Mouse (Mus musculus) urinary bladder, postnatal 14 days (tissue): ENCODE measurements around the gene Usp28.
"Not testable (repeated sequence)": the region's sequence is repeated elsewhere in the genome, so short reads cannot be mapped to it uniquely, and the experiment has no call there.

Experiments used
- DNase-seq: peaks from one replicate; pipeline ENCODE4 v3.0.0; 2021; ENCODE audit warnings: low spot score

Usp28 gene

GRCm38 (mm10) chr9:48984845-48985707, at the start of gene Usp28:
Gene Usp28 (plus strand): TSS chr9:48985375.
- peak; percentile 100 for DNase-seq

DNA sequence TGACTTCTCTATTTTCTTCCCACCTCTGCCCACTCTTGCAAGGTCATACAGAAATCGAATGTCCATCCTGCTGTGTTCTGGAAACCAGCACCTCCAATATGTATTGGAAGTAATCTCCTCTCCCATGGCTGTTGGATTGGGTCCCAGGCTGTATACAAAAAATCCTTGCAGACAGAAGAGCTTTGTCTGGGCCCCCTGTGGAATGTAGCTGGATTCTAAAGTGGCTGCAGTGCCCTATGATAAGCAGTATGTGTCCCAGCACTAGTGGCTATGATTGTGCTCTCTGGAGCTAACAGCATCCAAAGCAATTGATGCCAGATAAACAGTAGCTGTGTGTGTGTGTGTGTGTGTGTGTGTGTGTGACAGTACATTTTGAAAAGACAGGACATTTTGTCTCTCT, 42.8 kb upstream of the Usp28 start:
- DNase-seq: no peak

- no peak for DNase-seq
These were observed 37.6 kb upstream of the Usp28 start for GRCm38 (mm10) chr9:48947565-48947964.

DNA sequence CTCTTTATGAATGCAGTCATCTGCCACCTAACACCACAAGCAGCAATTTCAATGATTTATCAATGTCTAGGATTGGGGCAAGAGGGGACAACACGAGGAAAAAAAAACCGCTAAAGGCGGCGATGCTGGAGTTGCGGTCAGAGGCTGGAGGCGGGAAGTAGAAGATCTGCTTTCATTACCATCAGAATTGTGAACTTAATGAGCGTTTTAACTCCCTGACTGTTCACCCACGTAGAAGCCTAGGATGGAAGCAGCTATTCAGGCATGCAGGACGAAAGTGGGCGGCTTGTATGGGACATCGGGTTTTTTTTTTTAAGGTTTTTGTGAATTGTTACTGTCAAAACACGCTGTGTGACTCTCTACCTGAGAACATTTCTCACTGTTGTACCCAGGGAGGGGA, 23.9 kb upstream of the Usp28 start:
- no peak for DNase-seq

- no peak for DNase-seq
These were observed 23.0 kb upstream of the Usp28 start for GRCm38 (mm10) chr9:48962131-48962530.

- no peak for DNase-seq
These were observed 20.6 kb upstream of the Usp28 start, which contains the start of gene Htr3b for GRCm38 (mm10) chr9:48964587-48965040. Gene Htr3b (minus strand): TSS chr9:48964990.

DNA sequence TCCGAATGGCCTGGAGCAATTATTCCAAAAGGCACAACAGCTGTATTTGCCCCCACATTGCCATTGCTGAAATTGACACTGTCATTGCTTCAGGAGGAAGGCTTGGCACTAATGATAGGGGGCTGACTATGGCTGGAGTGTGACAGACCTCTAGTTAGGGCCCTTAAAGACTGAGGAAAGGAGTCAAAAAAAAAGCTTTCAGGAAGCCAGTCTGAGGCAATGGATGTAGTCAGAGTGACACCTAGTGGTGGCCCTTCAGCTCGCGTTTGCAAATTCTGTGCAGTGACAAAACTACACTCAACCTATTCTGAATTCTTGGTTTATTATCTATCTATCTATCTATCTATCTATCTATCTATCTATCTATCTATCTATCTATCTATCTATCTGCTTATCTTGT, 12.7 kb upstream of the Usp28 start:
- DNase-seq: peak; percentile 44

DNA sequence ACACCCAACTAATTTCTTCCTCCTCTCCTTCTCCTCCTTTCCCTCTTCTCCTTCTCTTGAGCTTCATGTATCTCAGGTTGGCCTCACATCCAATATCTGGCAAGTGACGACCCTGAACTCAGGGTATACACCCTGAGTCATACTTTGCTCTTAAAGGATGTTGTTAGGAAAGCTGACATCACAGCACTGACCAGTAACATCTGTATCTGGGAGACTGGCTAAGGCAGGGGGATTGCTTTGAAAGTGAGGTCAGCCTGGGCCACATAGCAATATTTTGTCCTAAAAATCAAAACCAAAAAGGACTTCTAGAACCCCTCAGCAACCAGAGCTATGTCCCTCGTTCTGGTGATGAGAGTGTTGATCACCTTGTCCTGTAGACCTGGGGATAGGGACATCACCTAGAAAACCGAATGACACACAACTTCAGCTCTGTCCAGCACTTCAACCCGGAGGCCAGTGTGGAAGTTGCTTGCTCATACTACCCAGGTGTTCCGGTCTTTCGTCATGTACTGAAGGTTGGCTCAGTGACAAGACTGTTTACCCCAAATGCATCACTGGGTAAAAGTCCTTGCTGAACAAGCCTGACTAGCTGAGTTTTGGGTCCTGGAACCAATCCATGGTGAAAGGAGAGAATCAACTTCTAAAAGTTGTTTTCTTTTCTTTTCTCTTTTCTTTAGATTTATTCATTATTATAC, 8.4 kb upstream of the Usp28 start:
- DNase-seq: peak; percentile 8

GRCm38 (mm10) chr9:48980371-48980770, 4.8 kb upstream of the Usp28 start:
- no peak for DNase-seq

DNA sequence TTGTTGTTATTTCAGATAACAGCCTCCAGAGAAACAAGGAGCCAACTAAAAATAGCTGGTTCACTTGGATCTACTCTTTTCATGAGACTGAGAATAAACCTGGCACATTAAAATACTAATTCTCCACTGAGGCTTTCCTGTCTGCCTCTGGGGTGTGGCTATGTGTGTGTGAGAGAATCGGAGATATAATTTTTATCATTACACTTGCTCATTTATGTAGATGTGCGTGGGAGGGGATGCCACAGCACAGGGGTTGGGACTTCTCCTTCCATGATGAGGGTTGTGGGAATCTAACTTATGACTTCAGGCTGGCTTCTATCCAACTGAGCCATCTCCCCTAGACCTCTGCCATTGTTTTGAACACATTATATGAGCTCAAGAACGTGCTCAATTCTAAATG, 4.4 kb upstream of the Usp28 start:
- no peak for DNase-seq

GRCm38 (mm10) chr9:48981827-48982226, 3.3 kb upstream of the Usp28 start:
- DNase-seq: no peak

DNA sequence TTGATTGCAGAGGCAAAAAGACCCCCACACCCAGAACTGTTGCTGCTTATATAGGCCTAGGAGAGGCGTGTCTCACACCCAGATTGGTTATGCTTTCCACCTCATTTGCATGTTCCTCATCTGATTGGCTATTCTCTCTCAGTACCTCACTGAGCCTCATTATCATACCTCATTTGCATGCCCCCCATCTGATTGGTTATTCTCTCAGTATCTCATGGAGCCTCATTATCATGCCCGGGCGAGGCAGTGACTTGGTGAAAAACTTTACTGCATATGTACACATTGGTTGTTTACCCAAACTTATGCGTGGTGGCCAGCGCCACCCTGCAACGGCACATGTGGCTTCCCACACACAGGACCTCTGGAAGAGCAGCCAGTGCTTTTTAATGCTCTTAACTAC, 1.4 kb upstream of the Usp28 start:
- DNase-seq: not testable (repeated sequence)

DNA sequence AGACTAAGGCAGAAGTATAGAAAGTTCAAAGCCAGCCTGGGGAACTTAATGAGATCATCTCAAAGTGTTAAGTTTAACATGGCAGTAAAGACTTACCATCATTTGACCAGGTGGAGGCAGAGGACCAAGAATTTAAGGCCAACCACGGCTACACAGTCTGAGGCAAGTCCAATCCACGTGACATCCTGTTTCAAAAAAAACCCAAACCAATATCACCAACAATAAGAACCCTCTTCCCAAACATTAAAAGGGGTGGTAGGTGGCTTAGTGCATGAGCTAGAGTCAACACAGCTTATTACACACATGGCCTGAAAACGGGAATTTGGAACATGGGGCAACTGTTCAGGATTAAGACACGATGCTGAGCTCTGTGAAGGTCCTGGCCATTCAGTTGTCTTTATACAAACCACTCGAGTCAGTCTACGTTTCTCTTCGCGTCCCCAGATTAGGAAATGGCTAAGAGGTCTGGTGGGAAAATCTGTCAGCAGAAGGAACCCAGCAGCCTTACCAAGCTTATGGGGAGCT, 793 bp upstream of the Usp28 start:
- DNase-seq: no peak

DNA sequence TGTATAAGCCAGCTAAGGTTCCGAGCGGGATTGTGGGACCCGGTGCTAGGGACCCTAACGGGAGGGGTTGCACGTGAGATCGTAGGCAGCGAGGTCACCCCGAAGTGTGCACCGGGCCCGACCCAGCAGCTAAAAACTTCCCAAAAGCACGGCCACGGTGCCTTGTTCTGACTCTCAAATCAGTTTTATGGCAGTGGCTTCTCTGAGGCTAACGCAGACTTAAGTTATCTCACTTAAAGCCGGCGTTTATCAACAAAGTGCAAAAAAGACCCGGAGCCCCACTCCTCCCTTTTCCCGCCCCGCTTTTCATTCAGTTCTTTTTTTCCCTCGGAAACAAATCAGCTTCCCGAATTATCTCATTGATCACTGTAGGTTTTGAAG, 523 bp downstream of the Usp28 start:
- no peak for DNase-seq

DNA sequence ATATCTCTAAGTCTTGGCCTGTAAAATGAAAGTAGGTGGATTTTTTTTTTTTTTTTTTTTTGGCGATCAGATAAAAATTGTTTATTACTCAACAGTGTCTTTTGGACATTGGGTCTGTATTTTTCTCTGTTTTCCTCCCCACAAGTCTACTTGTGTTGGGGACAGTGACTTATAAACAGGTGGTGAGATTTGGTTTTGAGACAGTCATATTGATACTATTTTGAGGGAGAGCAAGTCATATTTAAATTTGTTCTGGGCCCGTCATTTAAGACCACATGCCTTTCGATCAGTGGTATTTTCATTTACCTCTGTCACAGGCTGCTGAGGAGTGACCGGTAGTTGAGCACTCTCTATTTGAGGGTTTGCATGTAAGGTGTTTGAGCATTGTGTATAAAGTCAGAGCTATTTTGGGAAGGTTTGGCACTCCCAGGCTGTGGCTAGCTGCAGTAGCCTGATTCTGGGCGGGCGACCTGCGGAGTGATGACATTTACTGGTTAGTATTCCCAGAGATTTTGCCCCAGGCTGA, 1.5 kb downstream of the Usp28 start:
- no peak for DNase-seq

DNA sequence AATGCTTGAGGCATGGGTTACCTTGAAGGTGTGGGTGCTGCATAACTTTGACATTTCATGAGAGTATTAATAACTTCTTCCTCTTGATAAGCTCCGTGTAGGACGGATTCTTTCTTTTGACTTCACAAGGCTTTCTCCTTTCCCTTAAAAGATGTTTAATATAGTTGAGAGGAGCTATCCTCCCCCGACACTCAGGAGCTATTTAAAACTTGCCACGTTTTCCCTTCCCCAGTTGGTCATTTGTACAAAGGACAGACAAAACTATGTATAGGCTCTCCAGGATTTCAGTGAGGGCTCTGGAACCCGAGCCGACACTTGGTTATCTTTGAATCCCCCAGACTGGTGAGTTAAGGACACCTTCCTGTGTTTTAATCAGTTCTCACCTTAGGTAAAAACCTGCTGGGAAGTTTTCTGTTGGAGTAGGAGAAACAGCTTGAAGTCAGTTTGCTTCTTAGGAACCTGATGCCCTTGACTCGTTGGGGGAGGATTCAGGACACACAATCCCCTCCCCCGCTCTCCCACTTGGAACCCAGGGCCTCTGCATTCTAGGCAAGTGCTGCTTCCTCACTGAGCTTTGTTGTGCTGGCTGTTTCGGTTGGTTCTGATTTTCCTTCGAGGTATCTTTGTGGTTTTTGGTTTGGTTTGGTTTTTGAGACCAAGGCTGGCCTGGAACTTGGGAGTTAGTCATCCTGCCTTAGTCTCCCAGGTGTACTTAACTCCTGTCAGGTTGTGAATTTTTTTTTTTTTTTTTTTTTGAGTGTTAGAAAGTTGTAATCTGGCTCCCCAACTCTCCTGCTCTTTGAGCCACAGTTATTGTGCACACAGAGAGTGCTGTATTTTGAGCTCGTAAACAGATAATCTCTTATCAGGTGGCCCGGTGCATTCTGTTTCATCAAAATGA, 2.3 kb downstream of the Usp28 start:
- no peak for DNase-seq

GRCm38 (mm10) chr9:48991671-48992070, 6.5 kb downstream of the Usp28 start:
- no peak for DNase-seq

DNA sequence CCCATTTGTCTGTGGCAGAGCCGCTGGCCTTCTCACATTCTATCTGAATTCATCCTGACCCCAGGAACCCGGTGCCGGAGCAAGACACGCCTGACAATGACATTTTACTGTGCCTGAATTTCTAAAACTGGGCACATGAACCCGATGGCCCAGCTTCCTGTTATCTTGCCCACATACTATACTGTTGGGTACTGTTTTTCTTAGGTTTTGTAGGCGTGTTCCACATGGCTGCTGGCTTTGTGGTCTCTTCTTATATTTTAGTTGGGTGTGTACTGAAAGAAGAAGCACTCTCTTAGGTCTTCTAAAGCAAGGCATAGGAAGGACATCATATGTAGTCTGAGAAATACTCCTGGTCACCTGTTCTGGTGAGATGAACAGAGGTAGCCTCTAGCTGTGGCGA, 9.6 kb downstream of the Usp28 start:
- no peak for DNase-seq

DNA sequence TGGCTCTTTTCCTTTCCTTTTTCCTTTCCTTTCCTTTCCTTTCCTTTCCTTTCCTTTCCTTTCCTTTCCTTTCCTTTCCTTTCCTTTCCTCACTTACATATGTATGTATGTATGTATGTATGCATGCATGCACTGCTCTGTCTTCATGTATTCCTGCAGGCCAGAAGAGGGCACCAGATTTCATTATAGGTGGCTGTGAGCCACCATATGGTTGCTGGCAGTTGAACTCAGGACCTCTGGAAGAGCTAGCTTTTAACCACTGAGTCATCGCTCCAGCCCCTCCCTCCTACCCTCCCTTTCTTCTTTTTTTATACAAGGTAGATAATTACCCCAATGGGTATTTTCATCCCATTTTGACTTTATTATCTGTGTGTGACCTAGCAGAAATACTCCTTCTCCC, 10.6 kb downstream of the Usp28 start:
- DNase-seq: no peak

DNA sequence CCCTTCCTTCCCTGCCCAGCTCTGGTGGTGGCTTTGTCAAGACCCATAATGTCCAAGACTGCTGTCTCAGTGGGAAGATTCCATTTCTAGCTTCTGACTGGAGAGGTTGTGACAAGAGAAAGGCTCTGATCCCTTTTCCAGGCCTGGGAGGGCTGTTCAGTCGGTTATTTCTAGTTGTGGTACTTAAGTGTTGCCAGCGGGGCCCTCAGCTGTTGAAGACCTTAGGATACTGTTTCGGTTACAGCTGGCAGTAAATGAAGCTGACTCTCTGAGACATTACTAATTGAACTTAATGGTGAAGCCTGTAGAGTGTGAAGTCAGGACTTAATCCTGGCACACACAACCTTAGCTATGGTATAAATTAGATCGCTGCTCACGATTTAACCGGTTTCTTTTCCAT, 14.1 kb downstream of the Usp28 start:
- no peak for DNase-seq

DNA sequence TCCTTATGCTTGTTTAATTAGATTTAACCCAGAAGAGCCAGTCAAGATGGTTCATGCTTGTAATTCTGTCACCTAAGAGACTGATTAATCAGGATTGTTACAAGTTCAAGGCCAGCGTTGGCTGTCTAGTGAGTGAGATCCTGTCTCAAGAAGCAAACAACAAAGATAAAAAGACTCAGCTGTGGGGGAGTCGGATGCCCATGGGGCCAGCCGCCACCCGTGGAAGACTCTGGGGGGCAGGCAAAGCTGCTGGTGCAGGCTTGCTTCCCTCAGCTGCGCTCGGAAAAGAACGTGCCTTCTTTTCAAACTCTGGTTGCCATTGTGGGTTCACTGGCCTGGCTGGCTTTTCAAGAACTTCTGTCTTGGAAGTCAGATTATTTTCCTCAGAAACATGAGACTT, 30.6 kb downstream of the Usp28 start:
- no peak for DNase-seq

DNA sequence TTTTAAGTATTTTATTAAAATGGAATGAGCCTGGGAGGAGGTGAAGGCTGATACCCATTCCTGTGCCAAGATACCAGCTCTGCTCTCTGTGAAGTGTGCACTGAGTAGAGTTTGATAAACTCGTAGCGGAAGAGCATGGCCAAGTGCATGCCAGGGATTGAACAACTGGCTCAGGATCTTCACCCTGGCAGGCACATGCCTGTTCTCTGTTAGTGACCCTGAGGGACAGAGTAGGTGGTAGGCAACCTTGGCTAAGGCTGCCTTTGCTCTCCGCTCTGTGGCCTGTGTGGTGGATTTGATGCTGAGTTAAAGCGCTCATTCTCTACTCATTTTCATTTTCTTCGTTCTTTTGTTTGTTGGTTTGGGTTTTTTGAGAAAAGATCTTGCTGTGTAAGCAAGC, 36.1 kb downstream of the Usp28 start:
- DNase-seq: no peak
